Mouse (Mus musculus) stomach, postnatal 0 days (tissue): ENCODE measurements around the gene Bcap31. TPM values are rescaled to one million over a fixed set of nuclear protein-coding genes. Genes with fewer than 3 reads are reported as not detected.

Source experiments
- ATAC-seq: fragments of 200-750 bp; cut with Nextera tagmentation; 2 replicates; pipeline ENCODE4 v1.8.0; 2017; ENCODE audit not compliant: low FRiP score, low TSS enrichment
- DNase-seq: peaks from one replicate; pipeline ENCODE4 v3.0.0-alpha.2; 2016; ENCODE audit warnings: low spot score
- H3K27ac ChIP-seq: fragments of 300-500 bp; sonication (generic); replicated peaks from 2 replicates; pipeline ENCODE4 v1.5.1; 2014; ENCODE audit warnings: mild to moderate bottlenecking, control low read depth
- H3K27me3 ChIP-seq: fragments of 300-500 bp; sonication (generic); 2 replicates; pipeline ENCODE4 v1.6.1; 2014; ENCODE audit warnings: low read length; ENCODE audit not compliant: control insufficient read depth, insufficient read depth
- H3K36me3 ChIP-seq: fragments of 300-500 bp; sonication (generic); 2 replicates; pipeline ENCODE4 v1.6.1; 2014; ENCODE audit warnings: low read length, mixed read lengths; ENCODE audit not compliant: control insufficient read depth, insufficient read depth
- H3K4me1 ChIP-seq: fragments of 300-500 bp; sonication (generic); replicated peaks from 2 replicates; pipeline ENCODE4 v1.6.1; 2014; ENCODE audit warnings: antibody characterized with exemption; ENCODE audit not compliant: control insufficient read depth, insufficient read depth
- H3K4me2 ChIP-seq: fragments of 300-500 bp; sonication (generic); replicated peaks from 2 replicates; pipeline ENCODE4 v1.6.1; 2014; ENCODE audit warnings: low read depth, mild to moderate bottlenecking, control low read depth, moderate library complexity
- H3K4me3 ChIP-seq: fragments of 300-500 bp; sonication (generic); 2 replicates; pipeline ENCODE4 v1.5.1; 2014; ENCODE audit warnings: low read depth, low read length, control low read depth
- H3K9ac ChIP-seq: fragments of 300-500 bp; sonication (generic); 2 replicates; pipeline ENCODE4 v1.6.1; 2014; ENCODE audit warnings: mild to moderate bottlenecking, low read length, control low read depth, mixed read lengths
- H3K9me3 ChIP-seq: fragments of 300-500 bp; sonication (generic); 2 replicates; pipeline ENCODE4 v1.6.1; 2016; ENCODE audit warnings: low read length; ENCODE audit not compliant: control insufficient read depth
- CTCF ChIP-seq: IDR thresholded peaks from 2 replicates; pipeline ENCODE4 v1.5.1; 2016; ENCODE audit warnings: antibody characterized with exemption, low read depth, mild to moderate bottlenecking, moderate library complexity
- EP300 ChIP-seq: optimal IDR thresholded peaks from 2 replicates; pipeline ENCODE3; 2016; ENCODE audit warnings: antibody characterized with exemption
- WGBS: fragments of 180-500 bp; shearing (Covaris S2); extraction: QIAGEN DNeasy Blood & Tissue Kit; methylation state at CpG from one replicate; pipeline ENCODE4 v1.1.7; 2014; 5-methylcytosine and 5-hydroxymethylcytosine counted together
- polyA plus RNA-seq: library from polyadenylated mRNA; unstranded; fragments of >200 nt; fragmentation: Nextera tagmentation; extraction: Ambion mirVana; gene quantifications from 2 replicates; pipeline ENCODE4 v1.2.1, GENCODE M21; 2015

The Bcap31 gene
- polyA plus RNA-seq, 1 experiment from 2014 or later: 283 TPM

DNA sequence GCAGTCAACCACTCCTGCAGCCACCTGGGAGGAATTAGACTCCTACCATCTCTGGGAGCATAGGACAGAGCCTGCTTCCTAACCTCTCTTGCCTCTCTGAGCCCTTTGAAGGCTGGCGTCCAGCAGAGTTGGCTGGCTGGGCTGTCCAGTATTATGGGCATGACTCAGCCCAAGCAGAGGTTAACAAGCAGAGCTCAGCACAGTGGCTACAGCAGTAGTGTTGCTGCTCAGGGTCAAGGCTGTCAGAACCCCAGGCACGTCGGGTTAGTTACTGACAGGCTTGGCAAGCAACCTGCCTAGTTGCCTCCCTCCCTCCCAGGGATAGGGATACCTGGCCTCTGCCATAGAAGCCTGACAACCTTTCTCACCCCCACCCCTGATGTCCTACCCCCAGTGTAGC is 2.3 kb upstream of the Bcap31 start:
- no peak for TF ChIP-seq CTCF
- H3K9ac ChIP-seq: no peak overlapping the region
- no peaks in the 10 kb centered on the region for H3K36me3 ChIP-seq
- no peak for ATAC-seq
- no peak for DNase-seq
- peak overlapping the region; percentile 58 for H3K4me2 ChIP-seq
- H3K27ac ChIP-seq: peak overlapping the region; percentile 75
- H3K9me3 ChIP-seq: no peaks in the 10 kb centered on the region
- no peaks in the 10 kb centered on the region for H3K27me3 ChIP-seq
- WGBS: 22% methylated on average over 3 of the region's 3 CpGs
- no peaks in the 10 kb centered on the region for H3K4me1 ChIP-seq
- H3K4me3 ChIP-seq: no peak overlapping the region

DNA sequence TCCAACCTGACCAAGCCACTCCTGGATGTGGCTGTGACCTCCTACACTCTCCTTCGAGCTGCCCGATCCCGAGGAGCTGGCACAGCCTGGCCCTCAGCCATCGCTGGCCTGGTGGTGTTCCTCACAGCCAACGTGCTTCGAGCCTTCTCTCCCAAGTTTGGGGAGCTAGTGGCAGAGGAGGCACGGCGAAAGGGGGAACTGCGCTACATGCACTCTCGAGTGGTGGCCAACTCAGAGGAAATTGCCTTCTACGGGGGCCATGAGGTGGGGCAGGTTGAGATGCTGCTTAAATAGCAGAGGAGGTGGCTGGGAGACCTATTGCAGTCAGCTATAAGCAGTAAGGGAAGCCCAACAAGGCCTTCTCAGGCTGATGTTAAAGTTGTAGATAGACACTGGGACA is 1.7 kb upstream of the Bcap31 start:
- Histone ChIP-seq H3K4me2 (peak overlapping the region; percentile 58), H3K4me3 (peak overlapping the region; percentile 55), H3K9me3 (no peaks in the 10 kb centered on the region), H3K27me3 (no peaks in the 10 kb centered on the region), H3K9ac (no peak overlapping the region), H3K4me1 (no peaks in the 10 kb centered on the region), H3K36me3 (no peaks in the 10 kb centered on the region), H3K27ac (no peak overlapping the region)
- TF ChIP-seq CTCF (no peak), EP300 (no peak)
- DNase-seq (no peak), ATAC-seq (no peak)
- 44% methylated on average over 11 of the region's 11 CpGs for WGBS

GRCm38 (mm10) chrX:73716709-73717545 is 952 bp upstream of the Bcap31 start:
- Histone ChIP-seq H3K9ac (peak overlapping the region; percentile 59), H3K9me3 (no peaks in the 10 kb centered on the region), H3K27me3 (no peaks in the 10 kb centered on the region), H3K36me3 (no peaks in the 10 kb centered on the region; the same call in 1 of the 2 replicates), H3K4me3 (peak overlapping the region; percentile 55), H3K4me2 (peak overlapping the region; percentile 58), H3K4me1 (no peaks in the 10 kb centered on the region), H3K27ac (peak overlapping the region; percentile 90)
- DNase-seq: no peak
- WGBS: 24% methylated on average over 30 of the region's 30 CpGs
- TF ChIP-seq EP300 (no peak), CTCF (no peak)
- peak; percentile 10; the same call in 1 of the 2 replicates for ATAC-seq

GRCm38 (mm10) chrX:73715476-73716108 is 383 bp downstream of the Bcap31 start:
- peak overlapping the region; percentile 55 for H3K4me3 ChIP-seq
- H3K9me3 ChIP-seq: no peaks in the 10 kb centered on the region
- H3K9ac ChIP-seq: peak overlapping the region; percentile 65
- no peaks in the 10 kb centered on the region for H3K4me1 ChIP-seq
- TF ChIP-seq EP300 (no peak), CTCF (peak; percentile 64)
- no peaks in the 10 kb centered on the region for H3K27me3 ChIP-seq
- ATAC-seq: peak; percentile 52
- peak overlapping the region; percentile 90 for H3K27ac ChIP-seq
- H3K4me2 ChIP-seq: peak overlapping the region; percentile 57
- 23% methylated on average over 21 of the region's 21 CpGs for WGBS
- H3K36me3 ChIP-seq: no peaks in the 10 kb centered on the region; the same call in 1 of the 2 replicates
- DNase-seq: peak; percentile 71

- Histone ChIP-seq H3K4me2 (no peak overlapping the region), H3K9me3 (no peaks in the 10 kb centered on the region), H3K27me3 (no peaks in the 10 kb centered on the region), H3K36me3 (no peaks in the 10 kb centered on the region), H3K4me1 (no peaks in the 10 kb centered on the region), H3K27ac (no peak overlapping the region), H3K4me3 (no peak overlapping the region), H3K9ac (no peak overlapping the region)
- TF ChIP-seq CTCF: peak; percentile 67
- TF ChIP-seq EP300: no peak
- WGBS: 85% methylated on average over 1 of the region's 1 CpGs
- ATAC-seq (no peak), DNase-seq (no peak)
These were observed 15.5 kb downstream of the Bcap31 start for GRCm38 (mm10) chrX:73700472-73700871.
